Mouse (Mus musculus) mature B cell (primary cell): Measurements from ENCODE around the gene Tmem200c.

ENCODE experiments used
- in situ Hi-C: fragments of 300-500 bp; cut with MboI; formaldehyde crosslinking; loops from 2 replicates; pipeline ENCODE4 v1.14.3; 2019

Gene Tmem200c

DNA sequence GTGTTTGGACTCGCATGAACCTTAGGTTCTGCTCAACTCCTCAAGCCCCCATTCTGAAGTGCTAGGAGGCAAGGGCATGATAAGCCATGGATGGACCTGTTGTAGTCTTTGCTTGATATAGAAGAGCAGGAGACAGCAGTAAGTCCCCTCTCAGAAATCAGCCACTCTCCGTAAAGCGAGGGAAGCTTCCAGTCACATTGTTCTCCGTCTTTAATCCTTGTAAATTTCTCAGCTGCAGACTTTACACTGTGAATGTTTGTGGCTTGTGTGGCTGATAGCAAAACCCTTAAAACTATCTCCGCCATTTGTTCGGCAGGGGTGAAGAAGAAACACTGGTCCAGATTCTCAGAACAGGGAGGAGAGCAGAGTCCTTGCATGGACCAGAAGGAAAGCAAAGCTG, at the start of gene Tmem200c:
TSS of gene Tmem200c (plus strand) at position 301 of the 400 bp plus-strand sequence.
- in situ Hi-C loops = no loop called here

DNA sequence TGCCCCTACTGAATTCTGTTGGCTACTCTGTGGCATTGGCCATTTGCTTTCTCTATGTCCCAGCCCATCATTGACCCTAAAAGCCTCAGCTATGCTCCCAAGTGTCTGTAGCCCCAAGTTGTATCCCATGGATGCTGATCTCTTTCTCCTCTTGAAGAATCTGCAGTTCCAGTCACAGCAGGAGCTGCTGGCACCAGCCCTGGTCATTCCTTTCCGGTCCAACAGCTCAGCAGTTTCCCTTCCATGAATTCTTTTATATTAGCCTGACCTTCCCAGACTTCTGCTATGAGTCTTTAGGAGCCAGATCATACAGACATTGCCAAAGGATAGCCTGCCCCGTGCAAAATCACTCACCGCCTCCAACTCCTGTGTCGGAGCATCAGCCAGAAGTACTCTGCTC, 32.7 kb upstream of the Tmem200c start:
- in situ Hi-C loops = no loop called here

DNA sequence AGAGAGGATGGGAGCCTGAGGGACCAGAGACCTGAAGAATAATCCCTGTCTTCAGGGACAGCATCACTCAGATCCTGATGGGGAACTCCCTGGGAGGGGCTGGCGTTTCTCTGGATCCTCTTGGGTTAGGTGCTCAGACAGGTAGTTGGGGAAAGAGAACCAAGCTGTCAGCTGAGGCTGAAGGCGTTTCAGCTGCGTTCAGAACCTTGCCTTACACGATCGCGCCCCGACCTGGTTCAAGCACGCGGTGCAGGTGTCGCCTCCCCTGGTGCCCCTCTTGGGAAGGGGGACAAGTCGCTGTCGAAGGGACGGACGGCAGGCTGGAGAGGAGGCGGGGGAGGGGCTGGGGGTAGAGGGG, 10.2 kb downstream of the Tmem200c start:
- in situ Hi-C loops = no loop called here

DNA sequence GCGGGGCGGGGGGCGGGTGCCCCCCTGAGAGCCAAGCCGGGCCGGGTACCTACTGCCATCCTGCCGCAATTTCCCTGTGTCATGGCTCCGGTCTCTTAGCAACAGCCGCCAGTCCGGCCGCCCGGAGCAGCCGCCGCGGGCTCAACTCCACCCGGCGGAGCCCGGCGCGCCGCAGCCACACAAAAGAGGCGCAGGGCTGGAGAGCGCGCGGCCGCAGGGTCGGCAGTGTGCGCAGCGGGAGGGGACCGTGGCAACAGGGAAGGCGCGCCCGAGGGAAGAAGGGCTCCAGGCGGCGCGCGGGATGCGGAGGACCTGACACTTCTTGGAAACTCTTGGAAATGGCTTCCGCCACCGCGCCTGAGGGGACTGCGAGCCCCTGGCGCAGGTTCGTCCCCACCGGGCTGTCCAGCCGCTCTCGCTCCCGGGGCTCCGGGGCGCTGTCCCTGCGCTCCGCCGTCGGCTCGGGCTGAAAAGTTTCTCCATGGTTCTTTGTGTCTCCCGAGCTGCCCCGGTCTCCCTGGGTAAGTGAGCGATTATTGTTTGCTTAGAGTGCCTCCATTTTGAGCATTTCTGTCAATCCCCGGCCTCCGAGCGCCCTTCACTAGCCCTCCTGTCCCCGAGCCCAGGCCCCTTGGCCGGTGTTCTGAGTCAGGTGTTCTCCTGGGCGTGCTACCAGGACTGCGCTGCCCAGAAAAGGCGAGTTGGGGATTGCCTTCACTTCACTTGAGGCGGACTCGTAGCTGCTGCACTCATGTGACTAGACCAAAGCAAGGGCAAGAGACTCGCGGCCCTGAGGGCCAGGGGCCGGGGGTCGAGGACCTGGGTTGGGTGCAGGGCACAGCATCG, 10.8 kb downstream of the Tmem200c start:
- in situ Hi-C loops = no loop called here

DNA sequence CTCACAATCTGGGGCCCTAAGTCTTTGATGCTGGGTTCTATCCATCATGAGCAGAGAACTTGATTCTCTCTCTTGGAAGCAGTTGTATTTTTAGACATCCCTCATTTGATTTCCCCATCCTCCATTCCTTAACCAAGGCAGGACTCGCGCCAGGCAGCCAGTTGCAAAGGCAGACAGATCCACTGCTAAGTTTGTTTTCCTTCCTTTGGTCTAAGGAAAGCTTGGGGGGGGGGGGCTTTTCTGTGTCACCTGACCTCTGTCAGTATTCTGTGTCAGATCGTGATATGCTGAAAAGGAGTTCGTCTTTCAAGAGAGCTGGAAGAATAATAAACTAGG, 11.4 kb downstream of the Tmem200c start:
- in situ Hi-C loops = no loop called here

DNA sequence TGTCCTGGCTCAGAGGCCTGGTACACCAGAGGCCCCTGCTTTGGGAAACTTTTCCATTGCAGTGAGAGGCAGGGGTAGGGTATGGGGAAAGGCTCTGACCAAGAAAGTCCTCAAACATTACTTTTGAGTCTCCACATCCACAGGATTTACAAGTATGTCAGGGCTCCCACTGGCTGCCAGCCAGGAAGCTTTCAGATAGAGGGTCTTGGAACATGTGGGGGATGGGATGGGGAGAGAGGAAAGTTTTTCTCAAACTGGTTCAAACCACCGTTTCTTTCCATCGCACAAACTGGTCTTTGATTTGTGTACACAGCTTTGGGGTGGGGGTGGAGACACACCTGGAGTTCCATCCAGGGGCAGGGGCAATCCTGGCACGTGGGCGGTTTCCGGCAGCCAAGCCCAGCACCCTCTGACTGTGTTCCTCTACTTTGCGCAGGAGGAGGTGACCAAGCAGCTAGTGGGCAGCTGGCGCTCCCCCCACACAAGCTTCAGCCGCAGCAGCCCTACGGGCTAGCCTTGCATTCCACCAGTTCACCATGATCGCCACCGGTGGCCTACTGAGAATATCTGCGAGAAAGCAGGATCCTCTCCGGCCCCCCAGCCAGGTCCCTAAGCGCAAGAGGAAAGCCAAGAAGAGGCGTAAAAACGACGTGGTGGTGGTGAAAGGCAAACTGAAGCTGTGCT, 13.6 kb downstream of the Tmem200c start:
- in situ Hi-C loops = no loop called here

DNA sequence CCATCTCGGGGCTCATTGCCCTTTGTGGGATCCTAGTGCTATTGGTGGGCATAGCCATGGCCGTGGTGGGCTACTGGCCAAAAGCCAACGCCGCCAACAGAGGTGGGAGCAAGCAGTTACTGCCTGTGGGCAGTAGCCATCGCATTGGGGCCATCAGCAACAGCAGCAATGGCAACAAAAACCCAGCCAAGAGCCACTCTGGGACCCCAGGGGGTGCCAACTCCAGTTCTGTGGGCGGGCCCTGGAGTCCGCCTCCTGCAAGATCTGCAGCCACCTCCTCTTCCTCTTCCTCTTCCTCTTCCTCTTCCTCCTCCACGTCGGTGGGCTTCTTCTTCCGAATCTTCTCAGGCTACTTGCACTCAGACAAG, 14.1 kb downstream of the Tmem200c start:
- in situ Hi-C loops = no loop called here

DNA sequence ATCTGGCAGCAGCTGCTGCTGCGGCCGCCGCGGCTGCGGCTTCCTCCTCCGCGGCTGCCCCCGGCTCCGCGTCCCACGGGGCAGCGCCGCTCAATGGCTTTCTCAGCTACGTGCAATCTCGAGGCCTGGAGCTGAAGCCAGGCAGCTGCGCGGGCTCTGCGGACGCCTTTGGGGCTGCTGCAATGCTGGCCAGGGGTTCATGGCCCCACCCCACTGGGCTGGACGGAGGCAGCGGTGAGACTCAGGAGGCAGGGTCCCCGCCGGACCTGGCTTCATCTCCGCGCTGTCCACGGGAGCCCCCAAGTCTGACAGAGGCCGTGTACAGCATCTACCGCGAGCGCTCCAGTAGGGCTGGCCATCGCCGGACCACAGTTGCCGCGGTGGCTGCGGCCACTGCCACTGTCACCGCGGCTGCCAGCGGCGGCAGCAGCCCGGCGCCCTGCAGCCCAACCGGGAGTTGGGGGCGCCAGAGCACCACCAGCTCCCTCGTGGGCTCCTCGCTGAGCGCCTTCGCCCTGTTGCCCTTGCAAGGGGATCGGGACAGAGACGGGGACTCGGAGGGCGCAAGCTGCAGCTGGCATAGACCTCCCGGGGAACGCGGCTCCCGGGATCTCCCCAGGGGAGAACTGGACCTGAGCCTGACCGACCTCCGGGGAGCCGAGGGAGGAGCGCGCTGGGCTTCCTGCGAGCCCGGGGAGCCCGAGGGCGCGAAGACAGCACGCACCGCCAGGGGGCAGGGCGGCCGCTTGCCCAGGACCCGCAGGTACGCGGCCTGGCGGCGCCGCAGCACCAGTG, 14.9 kb downstream of the Tmem200c start:
- in situ Hi-C loops = no loop called here

DNA sequence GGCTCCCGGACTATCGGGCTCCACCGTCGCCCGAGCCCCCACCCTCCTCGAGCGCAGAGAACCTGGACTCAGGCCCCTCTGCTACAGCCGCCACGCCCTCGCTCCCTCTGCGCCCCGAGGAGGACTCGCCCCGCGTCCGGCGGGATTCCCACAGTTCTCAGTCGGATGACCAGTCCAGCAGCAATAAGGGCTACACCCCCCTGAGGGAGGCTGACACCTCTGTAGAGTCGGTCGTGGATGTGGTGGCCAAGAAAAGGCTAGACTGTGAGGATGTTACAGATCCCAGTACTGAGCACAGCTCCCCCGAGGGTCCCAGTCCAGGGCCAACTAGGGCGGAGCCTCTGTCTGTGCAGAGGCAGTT, 15.4 kb downstream of the Tmem200c start:
- in situ Hi-C loops = no loop called here

DNA sequence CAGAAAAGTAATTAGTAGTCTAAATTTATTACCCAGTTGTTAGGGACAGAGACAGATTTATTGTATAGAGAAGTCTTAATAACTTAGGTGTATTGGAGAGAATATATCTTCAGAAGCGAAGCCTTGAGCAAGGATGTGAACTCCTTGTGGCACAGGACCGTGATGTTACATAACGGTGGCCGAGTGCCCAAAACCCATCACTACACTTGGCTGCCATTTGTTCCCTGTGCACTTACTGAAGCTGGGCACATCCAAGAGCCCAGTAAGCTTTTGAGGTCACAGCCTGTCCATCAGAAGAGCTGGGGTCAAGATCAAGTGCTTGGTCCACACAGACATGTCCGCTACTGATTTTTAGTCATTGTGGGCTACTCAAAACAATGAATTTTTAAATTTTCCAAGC, 19.5 kb downstream of the Tmem200c start:
- in situ Hi-C loops = no loop called here

DNA sequence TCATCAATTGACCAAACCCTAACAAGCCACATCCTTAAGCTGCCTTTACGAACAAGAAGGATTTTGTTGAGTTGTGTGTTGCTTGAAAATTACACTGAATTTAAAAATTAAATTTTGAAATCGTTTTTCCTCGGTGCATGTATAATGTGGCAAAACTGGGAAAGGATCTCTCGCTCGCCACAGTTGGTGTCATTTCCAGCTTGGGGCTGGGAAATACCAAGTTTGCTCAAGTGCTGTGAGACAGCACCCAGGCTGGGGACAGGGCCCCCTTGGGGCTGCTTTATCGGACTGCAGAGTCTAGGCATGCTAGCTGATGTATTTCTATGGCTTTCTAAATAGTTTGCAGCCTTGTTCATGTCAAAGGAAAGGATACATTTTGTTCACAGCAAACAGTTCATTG, 22.3 kb downstream of the Tmem200c start:
- in situ Hi-C loops = no loop called here

DNA sequence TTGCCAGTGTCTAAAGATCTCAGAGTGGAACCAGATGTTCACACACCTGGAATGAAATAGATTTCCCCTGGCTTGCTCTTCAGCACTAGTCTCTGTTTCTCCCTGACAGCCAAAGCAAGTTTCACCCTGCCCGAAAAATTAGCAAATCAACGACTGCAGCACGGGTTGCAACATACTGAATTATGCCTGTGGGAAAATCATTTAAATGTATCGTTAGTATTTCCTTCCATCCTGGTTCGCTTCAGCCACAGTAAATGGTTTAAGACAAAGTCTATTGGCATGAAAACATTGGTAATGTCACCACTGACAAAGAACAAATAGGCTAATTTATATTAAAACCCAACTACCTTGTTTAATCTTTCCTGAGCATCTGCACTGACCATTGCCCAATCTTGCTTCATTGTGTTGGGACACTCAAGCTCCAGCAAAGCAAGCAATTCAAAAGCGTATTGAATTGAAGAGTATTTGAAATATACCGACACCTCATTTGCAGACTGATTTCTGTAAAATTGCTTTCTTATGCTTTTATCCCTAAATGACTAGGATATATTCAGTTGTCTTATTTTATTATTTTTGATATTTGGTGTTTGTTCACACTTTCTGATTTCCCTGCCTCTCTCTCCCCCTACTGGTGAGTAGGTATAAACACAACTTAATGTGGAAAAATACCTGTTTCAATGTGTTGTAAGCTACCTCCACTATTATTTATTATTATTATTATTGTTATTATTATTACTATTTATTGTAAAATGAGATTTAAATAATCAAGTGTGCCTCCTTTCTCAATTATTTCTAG, 25.9 kb downstream of the Tmem200c start:
- in situ Hi-C loops = no loop called here

DNA sequence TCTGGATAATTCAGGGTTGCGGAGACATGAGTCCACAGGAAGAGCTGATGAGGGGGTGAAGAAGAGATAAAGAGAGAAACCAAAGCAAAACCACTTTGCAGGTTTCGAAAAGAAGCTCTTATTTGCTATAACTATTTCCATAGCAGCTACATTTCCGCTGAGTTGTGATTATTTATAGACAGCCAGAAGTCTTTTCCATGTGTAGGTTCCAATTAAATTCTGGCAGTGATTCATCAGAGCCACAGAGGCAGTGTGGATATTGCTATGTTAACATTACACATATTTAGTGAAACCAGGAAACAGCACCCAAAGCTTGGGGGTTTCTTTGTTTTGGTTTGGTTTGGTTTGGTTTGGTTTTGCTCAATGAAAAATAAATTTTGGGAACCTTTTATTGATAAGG, 37.8 kb downstream of the Tmem200c start:
- in situ Hi-C loops = no loop called here

DNA sequence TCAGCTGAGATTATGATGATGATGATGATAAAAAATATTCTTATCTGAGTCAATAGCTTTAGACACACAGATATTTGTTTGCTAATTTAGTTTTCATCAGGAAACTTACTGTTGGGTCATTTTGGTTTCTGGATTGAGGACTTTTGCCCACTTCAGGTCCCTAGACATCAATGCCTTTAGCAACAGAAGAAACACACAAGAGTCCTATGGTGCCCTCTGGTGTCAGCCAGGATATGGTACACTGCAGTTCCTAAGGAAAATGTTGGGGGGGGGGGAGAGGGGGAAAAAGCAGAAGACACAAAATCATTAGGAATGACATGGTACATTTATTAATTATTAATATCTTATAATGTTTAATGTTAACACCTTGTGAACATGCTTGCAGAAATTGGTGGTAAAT, 42.0 kb downstream of the Tmem200c start:
- in situ Hi-C loops = no loop called here

DNA sequence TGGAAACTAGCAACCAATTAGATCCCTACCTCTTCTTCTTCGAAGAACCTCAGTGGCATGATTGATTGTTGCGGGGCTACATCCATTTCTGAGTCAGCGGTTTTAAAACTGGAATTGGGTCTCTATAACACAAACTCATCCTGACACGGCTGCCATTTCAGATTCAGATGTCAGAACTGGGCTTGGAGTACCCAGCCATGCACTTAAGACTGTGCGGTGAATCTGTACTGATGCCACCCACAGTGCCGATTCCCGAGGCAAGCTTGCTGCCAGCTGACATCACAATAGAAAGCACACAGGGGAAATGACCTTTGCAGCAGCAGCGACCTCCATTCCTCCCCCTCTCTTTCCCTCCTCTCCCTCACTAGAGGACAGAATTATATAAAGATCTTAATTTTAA, 47.6 kb downstream of the Tmem200c start:
- in situ Hi-C loops = no loop called here

DNA sequence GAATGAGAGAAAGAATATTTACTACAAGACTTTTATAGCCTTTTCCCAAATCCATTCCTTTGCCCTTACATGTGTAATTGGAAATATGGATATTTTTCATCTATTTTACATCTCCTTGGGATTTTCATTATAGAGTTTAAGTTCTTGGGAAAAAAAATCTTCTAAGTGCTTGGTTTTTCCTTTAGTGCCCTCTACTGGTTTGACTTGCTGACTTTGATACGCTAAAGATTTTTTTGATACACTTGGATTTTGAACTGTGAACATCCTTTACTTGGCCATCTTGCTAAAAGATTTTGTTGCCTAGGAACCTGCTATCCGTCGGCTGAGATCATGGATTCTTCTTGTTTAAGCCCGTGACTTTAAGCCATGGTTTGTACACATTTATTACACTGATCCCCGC, 48.8 kb downstream of the Tmem200c start:
- in situ Hi-C loops = no loop called here

DNA sequence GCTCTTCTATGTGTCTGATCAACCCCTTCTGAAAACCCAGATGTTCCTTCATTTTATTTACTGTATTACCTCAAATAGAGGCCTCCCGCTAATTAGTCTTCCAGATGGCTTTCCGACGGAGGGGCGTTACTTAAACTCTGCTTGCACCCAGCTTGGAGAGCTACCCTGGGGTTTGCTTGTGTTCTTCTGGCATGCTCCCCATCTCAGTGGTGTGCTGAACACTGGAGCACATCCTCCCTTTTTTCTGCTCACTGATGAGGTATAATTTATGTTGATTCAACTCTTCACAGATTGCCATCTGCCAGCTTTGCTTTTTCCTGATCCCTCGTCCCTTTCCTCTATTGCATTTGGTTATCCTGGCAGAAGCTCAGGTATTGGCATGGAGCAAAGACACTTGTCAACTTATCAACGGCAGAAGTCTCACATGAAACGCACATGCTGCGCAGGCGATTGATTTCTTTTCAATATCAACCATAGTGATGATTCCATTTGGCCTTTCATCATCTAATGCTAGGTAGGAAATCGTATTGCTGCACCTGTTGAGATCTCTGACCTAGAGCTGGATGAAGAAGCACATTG, 49.6 kb downstream of the Tmem200c start:
- in situ Hi-C loops = no loop called here

DNA sequence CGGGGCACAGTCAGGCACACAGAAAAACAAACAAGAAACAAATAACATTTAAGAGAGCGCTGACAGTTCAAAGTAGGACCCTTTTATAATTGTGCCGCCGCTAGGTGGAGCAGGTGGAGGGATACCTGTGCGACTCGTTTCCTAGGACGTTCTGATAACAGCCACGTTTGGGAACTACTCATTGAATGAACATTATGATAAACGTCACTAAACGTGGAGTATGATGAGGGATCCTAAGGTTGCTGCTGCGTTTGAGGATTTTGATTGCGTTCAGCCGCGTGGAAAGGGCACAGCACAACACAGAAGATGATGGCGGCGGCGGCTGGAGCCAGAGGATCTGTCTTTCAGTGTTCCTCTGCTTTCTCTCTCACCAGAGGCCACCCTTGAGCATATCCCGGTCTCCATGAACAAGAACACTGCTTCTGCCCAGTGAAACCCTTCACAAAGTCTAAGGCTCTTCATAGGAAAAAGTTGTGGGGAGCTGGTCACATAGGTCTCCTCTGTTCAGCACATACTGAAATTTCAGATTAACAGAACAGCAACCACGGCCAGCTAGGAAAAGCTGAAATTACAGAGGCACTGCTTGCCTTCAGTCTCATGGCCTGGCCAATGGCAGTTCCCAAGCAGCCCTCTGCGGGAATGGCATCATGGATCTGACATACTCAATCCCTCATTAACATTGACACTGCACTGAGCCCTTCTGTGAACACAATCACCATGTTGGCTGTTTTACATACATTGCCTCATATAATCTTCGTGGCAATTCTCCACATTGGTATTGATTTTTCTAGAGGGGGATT, 55.5 kb downstream of the Tmem200c start:
- in situ Hi-C loops = no loop called here

DNA sequence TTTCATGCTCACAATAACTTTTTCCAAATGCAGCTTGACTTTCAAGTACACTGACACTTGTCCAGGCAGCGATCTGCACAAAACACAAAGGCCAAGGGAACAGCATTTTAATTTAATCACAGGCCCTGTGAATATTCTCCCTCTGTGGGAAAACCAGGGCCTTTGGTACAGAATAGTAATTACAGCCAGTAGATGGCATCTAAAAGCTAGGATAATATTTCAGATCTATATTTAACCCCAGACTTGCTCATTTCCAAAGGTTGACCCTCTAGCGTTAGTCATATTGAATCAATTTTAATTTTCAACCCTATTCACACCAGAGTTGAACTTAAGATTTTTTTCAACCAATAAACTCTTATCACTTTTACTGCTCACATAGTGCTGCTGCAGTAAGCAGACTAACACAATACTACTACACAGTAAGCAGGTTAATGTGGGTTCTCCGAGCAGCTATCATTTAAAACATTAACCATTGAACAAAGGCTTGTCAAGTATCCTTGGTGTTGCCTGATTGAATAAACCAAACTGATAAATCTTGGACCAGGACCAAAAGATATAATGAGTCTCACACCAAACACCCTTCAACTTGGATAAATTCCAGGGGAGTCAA, 57.2 kb downstream of the Tmem200c start:
- in situ Hi-C loops = no loop called here

DNA sequence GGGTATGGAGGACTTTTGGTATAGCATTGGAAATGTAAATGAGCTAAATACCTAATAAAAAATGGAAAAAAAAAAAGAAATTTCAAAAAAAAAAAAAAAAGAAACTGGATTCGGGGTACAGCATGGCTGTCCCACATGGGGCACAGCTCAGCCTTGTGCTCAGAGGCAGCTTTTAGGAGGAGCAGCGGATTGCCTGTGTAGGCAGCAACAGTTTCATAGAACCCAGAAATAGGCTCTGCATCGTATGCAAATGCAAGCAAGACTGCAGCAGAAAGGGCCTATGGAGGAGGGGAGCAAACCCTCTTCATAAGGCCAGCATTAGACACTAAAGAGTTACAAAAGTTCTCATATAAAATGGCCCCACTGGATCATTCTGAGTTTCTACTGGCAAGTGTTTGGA, 64.2 kb downstream of the Tmem200c start:
- in situ Hi-C loops = no loop called here
